Mouse (Mus musculus) MEL (cell line): Measurements from ENCODE around the gene Zbtb20. TPM values are rescaled to one million over a fixed set of nuclear protein-coding genes. Genes with fewer than 3 reads are reported as not detected.

Experiments
- DNase-seq: peaks from one replicate; pipeline ENCODE4 v3.0.0; 2011; ENCODE audit warnings: low read depth, low spot score
- H3K27ac ChIP-seq: 2 replicates; pipeline ENCODE4 v1.5.1; 2012; ENCODE audit warnings: low read depth, mild to moderate bottlenecking, control low read depth, low read length, moderate library complexity; ENCODE audit not compliant: control insufficient read depth
- H3K27me3 ChIP-seq, 2 experiments: fragments of 150-350 bp in 1 of 2; sonication (generic) in 1 of 2; 2 replicates each; pipeline ENCODE4 v1.6.1; 2012; ENCODE audit warnings: low read length in 2 of 2, mild to moderate bottlenecking in 2 of 2, improper control_type of control experiment in 1 of 2, moderate library complexity in 1 of 2; ENCODE audit not compliant: insufficient read depth in 2 of 2, control insufficient read depth in 1 of 2
- H3K36me3 ChIP-seq, 2 experiments: 2 replicates each; pipeline ENCODE4 v1.6.1; 2012 to 2014; ENCODE audit warnings: low read length in 2 of 2, improper control_type of control experiment in 1 of 2, inconsistent platforms in 1 of 2, mild to moderate bottlenecking in 1 of 2; ENCODE audit not compliant: insufficient read depth in 2 of 2, control insufficient read depth in 1 of 2
- H3K4me1 ChIP-seq, 2 experiments: fragments of 150-350 bp in 1 of 2; sonication (generic) in 1 of 2; 2 replicates each; pipeline ENCODE4 v1.6.1; 2012; ENCODE audit warnings: low read length in 2 of 2, improper control_type of control experiment in 1 of 2, mild to moderate bottlenecking in 1 of 2; ENCODE audit not compliant: insufficient read depth in 2 of 2, control insufficient read depth in 1 of 2
- H3K4me3 ChIP-seq, 2 experiments: fragments of 150-350 bp in 1 of 2; sonication (generic) in 1 of 2; 2 replicates each; pipeline ENCODE4 v1.5.1; 2012; ENCODE audit warnings: low read depth in 2 of 2, low read length in 2 of 2, mild to moderate bottlenecking in 2 of 2, moderate library complexity in 2 of 2, control low read depth in 1 of 2, improper control_type of control experiment in 1 of 2; ENCODE audit not compliant: control insufficient read depth in 1 of 2, insufficient read depth in 1 of 2
- H3K79me2 ChIP-seq: 2 replicates; pipeline ENCODE4 v1.6.1; 2012; ENCODE audit warnings: mild to moderate bottlenecking, low read length, moderate library complexity; ENCODE audit not compliant: control insufficient read depth, poor library complexity, insufficient read depth
- H3K9ac ChIP-seq: 2 replicates; pipeline ENCODE4 v1.6.1; 2012; ENCODE audit warnings: low read depth, mild to moderate bottlenecking, control low read depth, low read length, moderate library complexity; ENCODE audit not compliant: control insufficient read depth, poor library complexity, severe bottlenecking
- H3K9me3 ChIP-seq: fragments of 150-350 bp; sonication (generic); replicated peaks from 2 replicates; pipeline ENCODE4 v1.6.1; 2012; ENCODE audit warnings: mild to moderate bottlenecking, low read length, improper control_type of control experiment, moderate library complexity; ENCODE audit not compliant: insufficient read depth
- CHD2 ChIP-seq: IDR thresholded peaks from 2 replicates; pipeline ENCODE4 v1.6.1; 2011; ENCODE audit warnings: low read length, improper control_type of control experiment
- GATA1 ChIP-seq: IDR thresholded peaks from 2 replicates; pipeline ENCODE4 v1.6.1; 2011; ENCODE audit warnings: low read depth, low read length, improper control_type of control experiment
- HCFC1 ChIP-seq: IDR thresholded peaks from 2 replicates; pipeline ENCODE4 v1.6.1; 2012; ENCODE audit warnings: low read depth, mild to moderate bottlenecking, inconsistent platforms, low read length, improper control_type of control experiment, moderate library complexity
- JUND ChIP-seq: IDR thresholded peaks from 2 replicates; pipeline ENCODE4 v1.6.1; 2011; ENCODE audit warnings: low read depth, mild to moderate bottlenecking, improper control_type of control experiment, low read length
- MAFK ChIP-seq: IDR thresholded peaks from 2 replicates; pipeline ENCODE4 v1.6.1; 2011; ENCODE audit warnings: low read depth, mild to moderate bottlenecking, low read length, improper control_type of control experiment, borderline replicate concordance
- MXI1 ChIP-seq: IDR thresholded peaks from 2 replicates; pipeline ENCODE4 v1.6.1; 2011; ENCODE audit warnings: mild to moderate bottlenecking, low read depth, low read length, improper control_type of control experiment
- MYC ChIP-seq: IDR thresholded peaks from 2 replicates; pipeline ENCODE4 v1.6.1; 2011; ENCODE audit warnings: low read depth, mild to moderate bottlenecking, low read length, improper control_type of control experiment, moderate library complexity
- RAD21 ChIP-seq: IDR thresholded peaks from 2 replicates; pipeline ENCODE4 v1.6.1; 2011; ENCODE audit warnings: mild to moderate bottlenecking, low read depth, low read length, improper control_type of control experiment
- RCOR1 ChIP-seq: IDR thresholded peaks from 2 replicates; pipeline ENCODE4 v1.6.1; 2012; ENCODE audit warnings: low read depth, mild to moderate bottlenecking, inconsistent platforms, low read length, improper control_type of control experiment
- TAL1 ChIP-seq: IDR thresholded peaks from 2 replicates; pipeline ENCODE4 v1.6.1; 2012; ENCODE audit warnings: mild to moderate bottlenecking, inconsistent platforms, low read length, moderate library complexity, mixed read lengths
- TBP ChIP-seq: IDR thresholded peaks from 2 replicates; pipeline ENCODE4 v1.8.0; 2011; ENCODE audit warnings: low read depth, low read length, improper control_type of control experiment
- USF1 ChIP-seq: IDR thresholded peaks from 2 replicates; pipeline ENCODE4 v1.6.1; 2014; ENCODE audit warnings: low read depth, mild to moderate bottlenecking, inconsistent platforms, low read length, improper control_type of control experiment, moderate library complexity
- USF2 ChIP-seq, 2 experiments: IDR thresholded peaks; 2 replicates each; pipeline ENCODE4 v1.6.1; 2011 to 2012; ENCODE audit warnings: improper control_type of control experiment in 2 of 2, low read length in 2 of 2, borderline replicate concordance in 1 of 2, inconsistent platforms in 1 of 2, low read depth in 1 of 2, mild to moderate bottlenecking in 1 of 2; ENCODE audit not compliant: insufficient read depth in 1 of 2
- ZC3H11A ChIP-seq: IDR thresholded peaks from 2 replicates; pipeline ENCODE4 v1.6.1; 2012; ENCODE audit warnings: low read depth, mild to moderate bottlenecking, inconsistent platforms, low read length, improper control_type of control experiment
- ZKSCAN1 ChIP-seq: IDR thresholded peaks from 2 replicates; pipeline ENCODE4 v1.6.1; 2012; ENCODE audit warnings: low read depth, mild to moderate bottlenecking, inconsistent platforms, low read length, improper control_type of control experiment, moderate library complexity
- ZMIZ1 ChIP-seq: IDR thresholded peaks from 2 replicates; pipeline ENCODE4 v1.6.1; 2012; ENCODE audit warnings: low read depth, mild to moderate bottlenecking, inconsistent platforms, low read length, improper control_type of control experiment, moderate library complexity
- ZNF384 ChIP-seq: IDR thresholded peaks from 2 replicates; pipeline ENCODE4 v1.6.1; 2012; ENCODE audit warnings: low read depth, mild to moderate bottlenecking, inconsistent platforms, low read length, improper control_type of control experiment
- polyA plus RNA-seq, 2 experiments: library from polyadenylated mRNA; stranded (reverse) in 1 of 2; unstranded in 1 of 2; fragments of >175 nt in 1 of 2; fragments of >200 nt in 1 of 2; gene quantifications; 2 replicates each; pipeline versions ENCODE4 v1.2.1 to v1.2.4; 2012; ENCODE audit warnings: low replicate concordance in 2 of 2, low read depth in 1 of 2; ENCODE audit not compliant: insufficient read length in 2 of 2, insufficient read depth in 1 of 2, missing spikeins in 1 of 2
- total RNA-seq: library from RNA; depleted of rRNA; stranded (reverse); fragments of 300-350 nt; gene quantifications from 2 replicates; pipeline ENCODE4 v1.2.3, GENCODE M21; 2012

Zbtb20 gene
- total and polyA plus RNA-seq, 3 experiments, result 0.17 to 0.27 TPM; not detected in 1

- no peaks in the 10 kb centered on the region for H3K4me1 ChIP-seq
- no peak overlapping the region for H3K27ac ChIP-seq
- no peak overlapping the region for H3K9ac ChIP-seq
- no peaks in the 10 kb centered on the region; a peak in 1 of 4 replicates for H3K27me3 ChIP-seq
- H3K9me3 ChIP-seq, result no peaks in the 10 kb centered on the region
- no peaks in the 10 kb centered on the region for H3K79me2 ChIP-seq
- H3K4me3 ChIP-seq, result no peak overlapping the region
- DNase-seq, result no peak
- TF ChIP-seq GATA1 (no peak), HCFC1 (no peak), ZNF384 (no peak), ZKSCAN1 (no peak), ZMIZ1 (no peak), MXI1 (no peak), RCOR1 (no peak), ZC3H11A (no peak), USF2 (IDR thresholded peaks at IDR 0.05; ENCODE audit: borderline replicate concordance in 1 of 2, insufficient read depth in 1 of 2, low read depth in 1 of 2, low read length in 2 of 2) (no peak), JUND (no peak), TBP (no peak)
- no peaks in the 10 kb centered on the region for H3K36me3 ChIP-seq
Measured at GRCm38 (mm10) chr16:43169273-43169905, 293.7 kb downstream of the Zbtb20 start.

- Histone ChIP-seq H3K79me2 (no peaks in the 10 kb centered on the region), H3K4me1 (no peaks in the 10 kb centered on the region), H3K27me3 (peaks cover 0 to 2% of the 10 kb centered on the region in 2 experiments; a peak in 2 of 4 replicates), H3K36me3 (no peaks in the 10 kb centered on the region), H3K27ac (no peak overlapping the region), H3K9ac (no peak overlapping the region), H3K9me3 (no peaks in the 10 kb centered on the region), H3K4me3 (no peak overlapping the region)
- TF ChIP-seq TAL1 (no peak), CHD2 (no peak), MAFK (no peak), MXI1 (no peak), RCOR1 (no peak), MYC (no peak), USF1 (no peak), RAD21 (no peak)
- no peak for DNase-seq
Measured at GRCm38 (mm10) chr16:43172139-43172538, 296.5 kb downstream of the Zbtb20 start.
